Mouse (Mus musculus) limb, embryonic 12.5 days (tissue): ENCODE results near the gene Ppp1r1c. TPM values are rescaled to one million over a fixed set of nuclear protein-coding genes. Genes with fewer than 3 reads are reported as not detected.

ENCODE experiments used
- ATAC-seq: fragments of 200-750 bp; cut with Nextera tagmentation; 2 replicates; pipeline ENCODE4 v1.8.0; 2017; ENCODE audit warnings: low read depth, moderate TSS enrichment; ENCODE audit not compliant: insufficient number of reproducible peaks, insufficient read depth, low FRiP score, low TSS enrichment
- H3K27ac ChIP-seq: fragments of 300-500 bp; sonication (generic); 2 replicates; pipeline ENCODE4 v1.5.1; 2016; ENCODE audit warnings: mild to moderate bottlenecking, moderate library complexity
- H3K27me3 ChIP-seq: fragments of 300-500 bp; sonication (generic); 2 replicates; pipeline ENCODE4 v1.6.1; 2016; ENCODE audit warnings: mild to moderate bottlenecking, moderate library complexity
- H3K36me3 ChIP-seq: fragments of 300-500 bp; sonication (generic); 2 replicates; pipeline ENCODE4 v1.6.1; 2016; ENCODE audit warnings: mild to moderate bottlenecking, moderate library complexity
- H3K4me1 ChIP-seq: fragments of 300-500 bp; sonication (generic); replicated peaks from 2 replicates; pipeline ENCODE4 v1.6.1; 2016
- H3K4me2 ChIP-seq: fragments of 300-500 bp; sonication (generic); 2 replicates; pipeline ENCODE4 v1.6.1; 2016; ENCODE audit warnings: mild to moderate bottlenecking, moderate library complexity
- H3K4me3 ChIP-seq: fragments of 300-500 bp; sonication (generic); replicated peaks from 2 replicates; pipeline ENCODE4 v1.5.1; 2016; ENCODE audit warnings: mild to moderate bottlenecking
- H3K9ac ChIP-seq: fragments of 300-500 bp; sonication (generic); replicated peaks from 2 replicates; pipeline ENCODE4 v1.6.1; 2016; ENCODE audit warnings: mild to moderate bottlenecking, moderate library complexity
- H3K9me3 ChIP-seq: fragments of 300-500 bp; sonication (generic); 2 replicates; pipeline ENCODE4 v1.6.1; 2016; ENCODE audit warnings: mild to moderate bottlenecking, moderate library complexity
- WGBS: fragments of 180-500 bp; shearing (Covaris S2); methylation state at CpG from one replicate; pipeline ENCODE4 v1.1.7; 2016; 5-methylcytosine and 5-hydroxymethylcytosine counted together
- polyA plus RNA-seq: library from polyadenylated mRNA; unstranded; fragments of >200 nt; fragmentation: Nextera tagmentation; extraction: Ambion mirVana; gene quantifications from 2 replicates; pipeline ENCODE4 v1.2.1, GENCODE M21; 2016

Gene Ppp1r1c
- polyA plus RNA-seq, 1 experiment from 2014 or later, result 0.71 TPM

DNA sequence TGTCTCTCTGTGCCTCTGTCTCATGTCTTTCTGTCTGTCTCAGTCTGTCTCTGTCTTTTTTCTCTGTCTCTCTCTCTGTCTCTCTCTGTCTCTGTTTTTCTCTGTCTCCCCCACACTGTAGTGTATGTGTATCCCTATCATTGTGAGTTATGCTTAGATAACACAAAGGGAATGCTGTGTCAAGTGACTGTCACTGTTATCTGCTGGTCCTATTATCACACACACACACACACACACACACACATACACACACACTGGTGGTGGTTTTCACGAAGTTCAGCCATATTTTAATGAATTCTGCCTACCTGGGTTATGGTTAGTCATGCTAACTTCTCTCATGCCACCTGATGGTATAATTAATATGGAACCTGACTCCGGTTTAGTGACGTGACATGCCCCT, 44.1 kb downstream of the Ppp1r1c start:
- no peaks in the 10 kb centered on the region for H3K36me3 ChIP-seq
- no peak overlapping the region for H3K27ac ChIP-seq
- ATAC-seq, result no peak
- 71% methylated on average over 3 of the region's 3 CpGs for WGBS
- H3K4me3 ChIP-seq, result no peak overlapping the region
- no peak overlapping the region for H3K9ac ChIP-seq
- H3K9me3 ChIP-seq, result no peaks in the 10 kb centered on the region
- no peaks in the 10 kb centered on the region for H3K4me1 ChIP-seq
- no peak overlapping the region for H3K4me2 ChIP-seq
- H3K27me3 ChIP-seq, result no peaks in the 10 kb centered on the region

DNA sequence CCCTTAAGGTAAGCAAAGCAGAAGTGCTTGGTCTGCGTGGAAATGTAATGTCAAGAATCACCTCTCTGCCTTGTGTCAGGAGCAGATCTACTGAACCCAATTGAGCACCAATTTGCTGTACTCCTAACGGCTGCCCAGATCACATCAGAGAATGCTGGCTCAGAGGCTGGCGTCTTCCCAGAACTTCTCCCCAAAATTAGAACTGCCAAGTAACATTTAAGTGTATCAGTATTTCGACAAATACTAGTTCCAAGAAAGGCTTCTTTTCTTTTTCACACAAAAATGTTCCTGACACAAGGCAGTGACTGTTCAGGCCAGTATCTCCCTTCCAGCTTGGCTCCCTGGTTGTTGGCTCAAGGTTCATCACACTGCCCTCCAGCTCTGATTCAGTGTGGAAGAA, 52.4 kb downstream of the Ppp1r1c start:
- WGBS, result 81% methylated on average over 4 of the region's 4 CpGs

DNA sequence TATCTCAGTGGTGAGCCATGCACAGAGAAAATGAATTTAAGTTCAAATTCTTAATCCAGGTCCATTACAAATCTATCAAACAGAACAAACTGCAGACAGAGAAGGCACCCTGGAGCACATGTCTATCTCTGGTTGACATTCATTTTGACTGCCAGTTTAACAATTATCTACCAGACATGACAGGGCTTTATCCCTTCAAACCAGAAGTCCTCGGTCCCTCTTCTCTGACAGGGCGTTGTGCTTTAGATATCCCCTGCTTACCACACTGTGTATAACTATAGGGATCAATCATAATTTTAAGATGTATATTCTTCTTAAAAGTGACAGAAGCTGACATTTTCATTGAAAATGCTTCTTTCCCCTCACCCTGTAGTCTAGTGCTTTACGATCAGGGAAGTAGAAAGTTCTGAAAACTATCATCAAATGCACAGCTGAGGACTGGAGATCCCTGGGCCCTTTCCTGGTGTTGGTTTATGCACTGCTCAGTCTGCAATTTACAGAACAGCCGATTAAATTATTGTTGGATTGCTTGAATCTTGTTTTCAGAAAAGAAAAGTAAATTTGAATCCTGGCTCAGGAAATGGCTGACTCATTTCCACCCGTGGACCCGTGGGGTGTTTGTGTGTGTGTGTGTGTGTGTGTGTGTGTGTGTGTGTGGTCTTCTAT, 55.3 kb downstream of the Ppp1r1c start:
- Histone ChIP-seq H3K36me3 (no peaks in the 10 kb centered on the region), H3K9ac (no peak overlapping the region), H3K4me3 (no peak overlapping the region), H3K4me2 (no peak overlapping the region), H3K27me3 (no peaks in the 10 kb centered on the region), H3K9me3 (no peaks in the 10 kb centered on the region), H3K4me1 (no peaks in the 10 kb centered on the region), H3K27ac (no peak overlapping the region)
- 76% methylated on average over 6 of the region's 6 CpGs for whole genome bisulfite sequencing
- ATAC-seq, result no peak

More for the DNA sequence above, 52.4 kb downstream of the Ppp1r1c start:
- ATAC-seq, result no peak
- Histone ChIP-seq H3K36me3 (no peaks in the 10 kb centered on the region), H3K27me3 (no peaks in the 10 kb centered on the region), H3K9me3 (no peaks in the 10 kb centered on the region), H3K4me1 (no peaks in the 10 kb centered on the region), H3K27ac (no peak overlapping the region), H3K4me2 (no peak overlapping the region), H3K9ac (no peak overlapping the region), H3K4me3 (no peak overlapping the region)

DNA sequence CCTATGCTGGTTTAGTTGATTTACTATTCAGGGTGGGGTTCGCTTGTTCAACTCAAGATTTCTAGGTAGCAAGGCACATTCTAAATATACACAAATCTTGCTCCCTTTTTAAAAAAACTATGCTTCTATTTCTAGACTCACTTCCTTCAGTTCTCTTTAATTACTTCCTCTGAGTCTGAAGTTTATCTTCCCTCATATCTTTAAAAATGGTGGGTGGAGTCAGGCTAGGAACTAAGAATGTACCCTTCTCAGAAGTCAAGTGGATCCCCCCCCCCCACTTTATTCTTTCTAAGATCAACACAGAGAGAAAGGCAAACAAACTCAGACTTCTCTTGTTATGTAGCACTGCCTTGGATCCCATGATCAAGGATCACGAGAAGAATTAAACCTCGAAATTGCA, 57.5 kb downstream of the Ppp1r1c start:
- Histone ChIP-seq H3K36me3 (no peaks in the 10 kb centered on the region), H3K4me1 (no peaks in the 10 kb centered on the region), H3K4me3 (no peak overlapping the region), H3K4me2 (no peak overlapping the region), H3K9me3 (no peaks in the 10 kb centered on the region), H3K9ac (no peak overlapping the region), H3K27ac (no peak overlapping the region), H3K27me3 (no peaks in the 10 kb centered on the region)
- 88% methylated on average over 3 of the region's 3 CpGs for WGBS
- ATAC-seq, result no peak

DNA sequence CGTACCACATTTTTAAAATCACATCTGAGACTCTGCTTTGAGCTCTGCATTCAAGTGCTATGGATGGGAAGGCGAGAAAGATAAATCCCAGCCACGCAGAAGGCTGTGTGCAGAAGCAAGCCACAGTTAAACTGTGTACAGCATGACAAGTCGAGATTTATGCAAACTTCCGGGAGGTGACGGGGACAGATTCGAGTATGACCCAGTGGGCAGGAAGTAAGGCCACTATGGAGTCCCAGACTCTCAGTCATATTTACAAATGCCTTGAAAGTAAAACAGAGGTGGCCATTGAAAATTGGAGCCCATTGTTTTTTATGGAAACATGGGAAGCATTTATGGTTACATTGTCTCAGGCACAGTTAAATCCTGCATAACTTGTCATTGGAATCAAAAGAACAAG, 58.1 kb downstream of the Ppp1r1c start:
- no peak overlapping the region for H3K4me3 ChIP-seq
- ATAC-seq, result no peak
- H3K9ac ChIP-seq, result no peak overlapping the region
- H3K36me3 ChIP-seq, result no peaks in the 10 kb centered on the region
- no peaks in the 10 kb centered on the region for H3K27me3 ChIP-seq
- WGBS, result 78% methylated on average over 7 of the region's 7 CpGs
- H3K4me2 ChIP-seq, result no peak overlapping the region
- no peak overlapping the region for H3K27ac ChIP-seq
- no peaks in the 10 kb centered on the region for H3K4me1 ChIP-seq
- no peaks in the 10 kb centered on the region for H3K9me3 ChIP-seq

DNA sequence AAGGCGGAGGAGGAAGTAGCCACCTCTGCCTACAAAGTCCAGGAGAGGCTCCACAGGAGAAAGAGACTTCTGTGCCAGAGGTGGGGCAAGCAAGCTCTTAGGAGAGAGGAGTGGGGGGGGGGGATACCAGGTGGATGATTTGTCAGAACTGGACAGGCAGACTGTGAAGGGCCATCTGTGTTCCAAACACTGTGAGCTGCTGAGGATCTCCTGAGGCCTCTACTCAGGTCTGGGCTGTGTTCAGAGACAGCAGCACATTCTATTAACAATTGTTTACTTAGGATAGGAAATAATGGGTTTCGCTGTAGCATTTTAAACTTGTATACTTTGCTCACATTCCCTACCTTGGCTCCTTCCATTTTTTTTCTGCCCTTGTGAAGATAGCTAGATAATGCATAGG, 61.0 kb downstream of the Ppp1r1c start:
- Histone ChIP-seq H3K27me3 (no peaks in the 10 kb centered on the region), H3K27ac (no peak overlapping the region), H3K4me1 (no peaks in the 10 kb centered on the region), H3K4me2 (no peak overlapping the region), H3K9me3 (no peaks in the 10 kb centered on the region), H3K9ac (no peak overlapping the region), H3K4me3 (no peak overlapping the region), H3K36me3 (no peaks in the 10 kb centered on the region)
- ATAC-seq, result no peak
- 88% methylated on average over 2 of the region's 2 CpGs for WGBS

DNA sequence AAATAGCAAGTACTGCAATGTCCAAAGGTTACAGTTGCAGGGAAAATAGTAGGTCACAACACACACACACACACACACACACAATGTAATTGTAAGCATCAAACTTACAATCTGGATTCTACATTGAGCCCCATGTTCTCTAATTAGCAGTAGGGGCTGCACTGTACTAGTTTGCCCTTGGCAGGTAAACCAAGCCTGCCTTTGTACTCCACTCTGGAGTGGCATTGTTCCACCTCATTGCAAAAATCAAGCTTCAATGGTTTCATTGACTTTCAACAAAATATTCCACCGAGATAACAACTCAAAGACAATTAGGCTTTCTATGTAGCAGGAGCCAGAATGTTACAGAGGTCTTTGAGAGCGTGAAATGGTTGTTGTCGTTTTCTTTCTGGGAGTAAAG, 62.7 kb downstream of the Ppp1r1c start:
- WGBS, result 70% methylated on average over 3 of the region's 3 CpGs
- Histone ChIP-seq H3K36me3 (no peaks in the 10 kb centered on the region), H3K4me3 (no peak overlapping the region), H3K27ac (no peak overlapping the region), H3K27me3 (no peaks in the 10 kb centered on the region), H3K9me3 (no peaks in the 10 kb centered on the region), H3K4me2 (no peak overlapping the region), H3K9ac (no peak overlapping the region), H3K4me1 (no peaks in the 10 kb centered on the region)
- no peak for ATAC-seq

DNA sequence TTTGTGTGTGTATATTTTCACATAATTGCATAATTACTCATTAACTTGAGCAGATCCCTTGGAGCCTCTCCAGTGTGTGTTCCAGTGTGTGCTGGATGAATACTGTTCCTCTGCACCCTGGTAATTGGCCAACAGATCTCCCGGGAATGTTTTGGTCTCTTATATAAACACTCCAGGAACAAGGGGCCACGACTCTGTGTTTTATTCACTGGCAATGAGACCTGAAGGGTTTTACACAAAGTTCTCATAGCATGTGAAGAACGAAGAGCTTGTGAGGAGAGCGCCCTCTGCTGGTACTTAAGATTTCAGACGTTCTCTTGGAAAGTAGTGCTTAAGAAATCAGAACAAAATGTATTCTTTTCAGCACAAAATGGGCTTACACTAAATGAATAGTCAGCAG, 66.8 kb downstream of the Ppp1r1c start:
- no peaks in the 10 kb centered on the region for H3K4me1 ChIP-seq
- no peak overlapping the region for H3K4me3 ChIP-seq
- no peaks in the 10 kb centered on the region for H3K36me3 ChIP-seq
- no peak overlapping the region for H3K27ac ChIP-seq
- no peaks in the 10 kb centered on the region for H3K27me3 ChIP-seq
- no peak overlapping the region for H3K9ac ChIP-seq
- 1% methylated on average over 5 of the region's 5 CpGs for WGBS
- no peaks in the 10 kb centered on the region for H3K9me3 ChIP-seq
- H3K4me2 ChIP-seq, result no peak overlapping the region
- no peak for ATAC-seq

DNA sequence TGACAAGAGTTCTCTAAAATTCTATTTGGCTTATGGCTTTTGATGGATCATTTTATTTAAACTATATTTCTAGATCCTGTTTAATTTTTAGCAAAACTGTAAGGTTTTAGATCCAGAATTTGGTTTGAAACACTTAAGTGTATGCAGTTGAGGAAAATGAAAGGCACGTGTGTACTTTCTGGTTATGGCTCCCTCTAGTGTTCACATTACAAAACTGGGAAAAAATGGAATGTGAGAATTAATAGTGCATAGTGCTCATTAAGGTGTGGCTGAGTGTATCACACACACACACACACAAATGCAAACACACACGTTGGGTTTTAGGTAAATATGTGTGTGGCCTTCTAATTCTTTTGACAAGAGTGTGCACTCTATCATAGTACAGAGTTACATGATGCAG, 70.2 kb downstream of the Ppp1r1c start:
- no peaks in the 10 kb centered on the region for H3K27me3 ChIP-seq
- no peak overlapping the region for H3K4me2 ChIP-seq
- H3K4me3 ChIP-seq, result no peak overlapping the region
- no peaks in the 10 kb centered on the region for H3K9me3 ChIP-seq
- 74% methylated on average over 2 of the region's 2 CpGs for WGBS
- ATAC-seq, result no peak
- no peak overlapping the region for H3K9ac ChIP-seq
- no peaks in the 10 kb centered on the region for H3K4me1 ChIP-seq
- H3K27ac ChIP-seq, result no peak overlapping the region
- H3K36me3 ChIP-seq, result no peaks in the 10 kb centered on the region

DNA sequence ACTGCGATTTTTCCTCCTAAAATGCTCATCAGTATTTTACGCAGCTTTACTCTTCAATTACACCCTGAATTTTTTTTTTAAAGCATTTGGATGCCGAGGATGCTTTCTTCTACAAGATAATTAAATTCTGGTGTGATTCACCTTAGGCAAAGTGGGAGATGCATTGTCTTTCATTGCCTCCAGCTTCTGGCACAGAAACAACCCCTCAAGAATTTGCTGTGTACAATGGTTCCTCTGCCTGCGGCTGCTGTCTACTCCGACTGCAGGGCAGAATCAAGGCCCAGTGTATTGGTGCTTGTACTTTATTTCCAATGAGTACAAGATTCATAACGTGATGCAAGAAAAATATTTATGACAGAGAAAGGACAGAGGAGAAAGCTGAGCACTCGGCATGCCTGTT, 73.2 kb downstream of the Ppp1r1c start:
- Histone ChIP-seq H3K27ac (no peak overlapping the region), H3K9ac (no peak overlapping the region), H3K4me2 (no peak overlapping the region), H3K36me3 (no peaks in the 10 kb centered on the region), H3K4me3 (no peak overlapping the region), H3K27me3 (no peaks in the 10 kb centered on the region), H3K4me1 (0 out of 2 replicates have a peak, but pooled peaks cover 5% of the 10 kb centered on the region), H3K9me3 (no peaks in the 10 kb centered on the region)
- no peak for ATAC-seq
- WGBS, result 74% methylated on average over 7 of the region's 7 CpGs

DNA sequence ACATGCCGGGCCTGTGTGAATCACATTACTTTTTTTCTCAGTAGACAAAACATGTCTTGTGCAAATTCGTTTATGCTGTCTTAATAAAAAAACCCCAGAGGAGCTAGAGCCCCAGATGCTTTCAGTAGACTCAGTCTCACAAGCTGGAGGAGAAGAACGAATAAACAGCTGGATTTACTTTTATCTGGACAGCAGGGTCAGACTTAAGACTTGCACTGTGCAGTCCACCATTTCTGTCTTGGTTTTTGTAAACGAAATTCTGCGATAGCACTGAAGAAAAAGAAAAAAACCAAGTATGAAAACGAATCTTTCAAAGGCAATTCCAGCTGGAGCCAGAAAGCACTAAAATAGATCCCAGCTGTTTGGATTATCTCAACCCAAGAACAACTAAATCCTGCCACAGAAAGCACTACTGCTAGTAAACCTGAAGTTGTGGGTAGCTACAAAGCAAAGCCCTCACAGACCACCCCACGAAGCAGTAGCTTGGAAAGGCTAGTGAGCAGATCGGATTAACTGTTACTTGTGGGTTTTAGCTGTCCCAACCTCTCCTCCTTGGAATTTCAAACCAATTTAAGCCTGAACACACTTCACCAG, 78.1 kb downstream of the Ppp1r1c start:
- H3K4me3 ChIP-seq, result no peak overlapping the region
- no peaks in the 10 kb centered on the region for H3K27me3 ChIP-seq
- H3K27ac ChIP-seq, result no peak overlapping the region
- no peaks in the 10 kb centered on the region for H3K9me3 ChIP-seq
- H3K4me1 ChIP-seq, result 0 out of 2 replicates have a peak, but pooled peaks cover 5% of the 10 kb centered on the region
- no peak for ATAC-seq
- H3K36me3 ChIP-seq, result no peaks in the 10 kb centered on the region
- H3K9ac ChIP-seq, result no peak overlapping the region
- H3K4me2 ChIP-seq, result no peak overlapping the region
- 44% methylated on average over 8 of the region's 8 CpGs for WGBS

DNA sequence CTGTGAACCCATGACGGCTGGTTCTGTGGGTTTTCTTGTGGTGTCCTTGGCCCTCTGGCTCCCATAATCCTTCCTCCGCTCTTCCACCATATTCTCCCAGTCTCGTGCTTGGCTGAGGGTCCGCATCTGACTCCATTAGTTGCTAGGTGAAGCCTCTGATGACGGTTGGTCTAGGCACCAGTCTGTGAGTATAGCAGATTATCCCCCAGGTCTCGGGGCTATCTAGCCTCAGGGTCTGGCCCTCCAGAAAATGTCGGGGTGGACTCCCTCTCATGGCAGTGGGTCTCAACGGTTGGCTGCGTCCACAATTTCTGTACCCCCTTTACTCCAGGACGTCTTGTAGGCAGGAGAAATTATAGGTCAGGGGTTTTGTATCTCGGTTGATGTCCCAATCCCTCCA, 78.9 kb downstream of the Ppp1r1c start:
- 90% methylated on average over 11 of the region's 11 CpGs for WGBS

More for the DNA sequence above, 78.9 kb downstream of the Ppp1r1c start:
- Histone ChIP-seq H3K36me3 (no peaks in the 10 kb centered on the region), H3K4me1 (0 out of 2 replicates have a peak, but pooled peaks cover 5% of the 10 kb centered on the region), H3K27ac (no peak overlapping the region), H3K9me3 (no peaks in the 10 kb centered on the region), H3K4me3 (no peak overlapping the region), H3K4me2 (no peak overlapping the region), H3K27me3 (no peaks in the 10 kb centered on the region), H3K9ac (no peak overlapping the region)
- ATAC-seq, result no peak
